In genomic region chr5:34941710-34942470, GRCm38 (mm10) we compare ENCODE assay signal across 20 mouse cellular contexts. TPM values are rescaled to one million over a fixed set of nuclear protein-coding genes. Genes with fewer than 3 reads are reported as not detected.
DNase-seq lines count a peak whose midpoint lies in the region; ATAC-seq lines count a peak whose summit lies in the region.
"Had no signal": no experiment of that assay in that cellular context is flagged by ENCODE, and none has a peak within 500 bp of the region (broad histone marks: within the 10 kb centered on the region; RNA-seq: fewer than 3 reads in every experiment).

No protein-coding gene starts in this region.

- H3K27ac ChIP-seq in forebrain, embryonic 10.5 days = peak overlapping the region; percentile 85
- H3K27ac ChIP-seq in forebrain, embryonic 16.5 days (ENCODE audit: low read length) = no peak overlapping the region
- H3K27ac ChIP-seq in embryonic facial prominence, embryonic 11.5 days (replicated peaks; ENCODE audit: low read depth, low read length) = no peak overlapping the region
- H3K27ac ChIP-seq in hindbrain, embryonic 13.5 days = peak overlapping the region; percentile 61
- H3K27ac ChIP-seq in midbrain, embryonic 13.5 days = peak overlapping the region; percentile 72

- H3K9ac ChIP-seq in forebrain, embryonic 16.5 days (replicated peaks; ENCODE audit: low read depth, low read length) = no peak overlapping the region
- H3K9ac ChIP-seq in embryonic facial prominence, embryonic 11.5 days (replicated peaks; ENCODE audit: low read length) = no peak overlapping the region
- no peak overlapping the region for H3K9ac ChIP-seq in hindbrain, embryonic 13.5 days
- H3K9ac ChIP-seq in midbrain, embryonic 13.5 days (replicated peaks) = no peak overlapping the region
- H3K9ac ChIP-seq: liver, postnatal 0 days had no signal

- peaks cover 37% of the 10 kb centered on the region for H3K4me1 ChIP-seq in forebrain, embryonic 10.5 days
- no peaks in the 10 kb centered on the region for H3K4me1 ChIP-seq in forebrain, embryonic 16.5 days (replicated peaks; ENCODE audit: control insufficient read depth, insufficient read depth, low read length)
- no peaks in the 10 kb centered on the region for H3K4me1 ChIP-seq in embryonic facial prominence, embryonic 11.5 days (ENCODE audit: control insufficient read depth, insufficient read depth, low read length)
- peaks cover 23% of the 10 kb centered on the region for H3K4me1 ChIP-seq in hindbrain, embryonic 13.5 days (replicated peaks)
- peaks cover 13% of the 10 kb centered on the region for H3K4me1 ChIP-seq in midbrain, embryonic 13.5 days (replicated peaks)

- peak; percentile 56 for DNase-seq in forebrain, embryonic 10.5 days (ENCODE audit: extremely low spot score, low spot score)
- peak; percentile 4 for DNase-seq in embryonic facial prominence, embryonic 11.5 days (ENCODE audit: low spot score)
- no peak for DNase-seq in T-cell, adult 2 months (ENCODE audit: low spot score)
- no peak for DNase-seq in gastrocnemius, adult 8-10 months (ENCODE audit: low spot score in 2 of 2)
- no peak for DNase-seq in heart, postnatal 10 days
- DNase-seq: cerebellum, adult 11 months; gastrocnemius, postnatal 25 days; kidney, adult 8-10 months; kidney, postnatal 36 days; liver; liver, postnatal 0 days; lung, postnatal 4 days; retina, postnatal 1 day had no signal

- H3K4me3 ChIP-seq in forebrain, embryonic 10.5 days = no peak overlapping the region
- no peak overlapping the region for H3K4me3 ChIP-seq in forebrain, embryonic 16.5 days (replicated peaks; ENCODE audit: low read length)
- no peak overlapping the region for H3K4me3 ChIP-seq in embryonic facial prominence, embryonic 11.5 days (ENCODE audit: low read depth, low read length)
- no peak overlapping the region for H3K4me3 ChIP-seq in hindbrain, embryonic 13.5 days
- no peak overlapping the region for H3K4me3 ChIP-seq in midbrain, embryonic 13.5 days (replicated peaks)

- no peaks in the 10 kb centered on the region for H3K36me3 ChIP-seq in forebrain, embryonic 10.5 days (replicated peaks)
- no peaks in the 10 kb centered on the region for H3K36me3 ChIP-seq in forebrain, embryonic 16.5 days (ENCODE audit: control insufficient read depth, insufficient read depth)
- no peaks in the 10 kb centered on the region for H3K36me3 ChIP-seq in embryonic facial prominence, embryonic 11.5 days (replicated peaks; ENCODE audit: control insufficient read depth, insufficient read depth, low read depth, low read length)
- no peaks in the 10 kb centered on the region for H3K36me3 ChIP-seq in hindbrain, embryonic 13.5 days
- H3K36me3 ChIP-seq in midbrain, embryonic 13.5 days = no peaks in the 10 kb centered on the region
- H3K36me3 ChIP-seq: G1E had no signal

- no peaks in the 10 kb centered on the region for H3K9me3 ChIP-seq in forebrain, embryonic 10.5 days
- no peaks in the 10 kb centered on the region for H3K9me3 ChIP-seq in forebrain, embryonic 16.5 days (ENCODE audit: control insufficient read depth, low read length)
- H3K9me3 ChIP-seq in embryonic facial prominence, embryonic 11.5 days (replicated peaks; ENCODE audit: control insufficient read depth, low read length) = no peaks in the 10 kb centered on the region
- H3K9me3 ChIP-seq in hindbrain, embryonic 13.5 days = no peaks in the 10 kb centered on the region
- no peaks in the 10 kb centered on the region for H3K9me3 ChIP-seq in midbrain, embryonic 13.5 days
- H3K9me3 ChIP-seq: G1E had no signal

- ATAC-seq in forebrain, embryonic 16.5 days = no peak; the same call in 1 of the 2 replicates
- peak; percentile 73 for ATAC-seq in embryonic facial prominence, embryonic 11.5 days (replicated peaks; ENCODE audit: insufficient number of reproducible peaks, low FRiP score, low TSS enrichment, low read depth)
- ATAC-seq in hindbrain, embryonic 13.5 days (ENCODE audit: low FRiP score) = peak; percentile 68; the same call in 1 of the 2 replicates
- ATAC-seq in midbrain, embryonic 13.5 days = peak; percentile 85
- ATAC-seq: CD4-positive, CD25-positive, alpha-beta regulatory T cell, adult 4 months; inflammation-experienced regulatory T-cells, adult 6 months; liver, postnatal 0 days had no signal

- H3K27me3 ChIP-seq in forebrain, embryonic 10.5 days (ENCODE audit: poor library complexity, severe bottlenecking) = no peaks in the 10 kb centered on the region
- no peaks in the 10 kb centered on the region for H3K27me3 ChIP-seq in forebrain, embryonic 16.5 days (replicated peaks; ENCODE audit: control insufficient read depth, insufficient read depth, low read length)
- no peaks in the 10 kb centered on the region for H3K27me3 ChIP-seq in embryonic facial prominence, embryonic 11.5 days (ENCODE audit: control insufficient read depth, insufficient read depth, low read length)
- H3K27me3 ChIP-seq in hindbrain, embryonic 13.5 days = no peaks in the 10 kb centered on the region
- H3K27me3 ChIP-seq in midbrain, embryonic 13.5 days = no peaks in the 10 kb centered on the region

- intact Hi-C loops in heart, postnatal 10 days (cut with DNase I) = no loop called here

- WGBS in forebrain, embryonic 10.5 days = 41% methylated on average over 10 of the region's 10 CpGs
- WGBS in forebrain, embryonic 16.5 days = 14% methylated on average over 10 of the region's 10 CpGs
- 61% methylated on average over 10 of the region's 10 CpGs for WGBS in embryonic facial prominence, embryonic 11.5 days
- 15% methylated on average over 10 of the region's 10 CpGs for WGBS in hindbrain, embryonic 13.5 days
- 6% methylated on average over 10 of the region's 10 CpGs for WGBS in midbrain, embryonic 13.5 days

- H3K4me2 ChIP-seq in forebrain, embryonic 16.5 days (ENCODE audit: low read length) = no peak overlapping the region
- H3K4me2 ChIP-seq in embryonic facial prominence, embryonic 11.5 days (ENCODE audit: low read depth, low read length) = no peak overlapping the region
- H3K4me2 ChIP-seq in hindbrain, embryonic 13.5 days = no peak overlapping the region
- no peak overlapping the region for H3K4me2 ChIP-seq in midbrain, embryonic 13.5 days (replicated peaks)

RNA-seq across cellular contexts. Expression of gene Rgs12, which starts 7.4 kb away (rescaled TPM):
- polyA plus RNA-seq in forebrain, embryonic 10.5 days (2016; fragmentation: Nextera tagmentation; extraction: Ambion mirVana) = 57.6 and 59.8 TPM in 2 replicates
- polyA plus RNA-seq in forebrain, embryonic 16.5 days (2015; fragmentation: Nextera tagmentation; extraction: Ambion mirVana) = 60.8 and 62.4 TPM in 2 replicates
- 33.7 and 34.4 TPM in 2 replicates for polyA plus RNA-seq in embryonic facial prominence, embryonic 11.5 days (2014; fragmentation: Nextera tagmentation; extraction: Ambion mirVana)
- 54.9 and 59.1 TPM in 2 replicates for polyA plus RNA-seq in hindbrain, embryonic 13.5 days (2015; fragmentation: Nextera tagmentation; extraction: Ambion mirVana)
- 67.5 and 72.3 TPM in 2 replicates for polyA plus RNA-seq in midbrain, embryonic 13.5 days (2015; fragmentation: Nextera tagmentation; extraction: Ambion mirVana)
- 1 to 10 TPM; 1.8 to 2.6 (median 2.2) TPM for total RNA-seq in gastrocnemius, adult 8-10 months (2022)
- total RNA-seq in heart, postnatal 10 days (2021) = 10 to 100 TPM; 32.5 to 36.5 TPM

RNA-seq across cellular contexts. Expression of gene Msantd1, which starts 34.1 kb away (rescaled TPM):
- polyA plus RNA-seq in forebrain, embryonic 10.5 days (2016; fragmentation: Nextera tagmentation; extraction: Ambion mirVana) = 0.55 and 1.2 TPM in 2 replicates
- 4.9 and 7.2 TPM in 2 replicates for polyA plus RNA-seq in forebrain, embryonic 16.5 days (2015; fragmentation: Nextera tagmentation; extraction: Ambion mirVana)
- 0.80 and 0.84 TPM in 2 replicates for polyA plus RNA-seq in embryonic facial prominence, embryonic 11.5 days (2014; fragmentation: Nextera tagmentation; extraction: Ambion mirVana)
- 2.5 and 2.6 TPM in 2 replicates for polyA plus RNA-seq in hindbrain, embryonic 13.5 days (2015; fragmentation: Nextera tagmentation; extraction: Ambion mirVana)
- 2.3 TPM in 2 replicates for polyA plus RNA-seq in midbrain, embryonic 13.5 days (2015; fragmentation: Nextera tagmentation; extraction: Ambion mirVana)
- total RNA-seq in gastrocnemius, adult 8-10 months (2022) = under 1 TPM; 0.10 to 0.56 (median 0.20) TPM
- total RNA-seq in heart, postnatal 10 days (2021) = under 1 TPM; 0.25 to 0.62 TPM
- total RNA-seq: monocyte, adult 5-6 weeks had no signal

Comparison
In these comparisons a context has a peak if more than half of its experiments do, and no peak if none do; other contexts are left out.
1. H3K27ac ChIP-seq: peak in forebrain, embryonic 10.5 days (single experiment), hindbrain, embryonic 13.5 days (single experiment) and midbrain, embryonic 13.5 days (single experiment); none in forebrain, embryonic 16.5 days (single experiment) and embryonic facial prominence, embryonic 11.5 days (single experiment).
2. DNase-seq: peak in forebrain, embryonic 10.5 days (single experiment) and embryonic facial prominence, embryonic 11.5 days (single experiment); none in T-cell, adult 2 months (single experiment), gastrocnemius, adult 8-10 months (0 of 2) and heart, postnatal 10 days (0 of 2).